Mouse (Mus musculus): ENCODE measurements around the gene Gpr34.
A peak's percentile ranks its signal among the peaks of the same experiment; 100 is the strongest.

The Gpr34 gene

DNA sequence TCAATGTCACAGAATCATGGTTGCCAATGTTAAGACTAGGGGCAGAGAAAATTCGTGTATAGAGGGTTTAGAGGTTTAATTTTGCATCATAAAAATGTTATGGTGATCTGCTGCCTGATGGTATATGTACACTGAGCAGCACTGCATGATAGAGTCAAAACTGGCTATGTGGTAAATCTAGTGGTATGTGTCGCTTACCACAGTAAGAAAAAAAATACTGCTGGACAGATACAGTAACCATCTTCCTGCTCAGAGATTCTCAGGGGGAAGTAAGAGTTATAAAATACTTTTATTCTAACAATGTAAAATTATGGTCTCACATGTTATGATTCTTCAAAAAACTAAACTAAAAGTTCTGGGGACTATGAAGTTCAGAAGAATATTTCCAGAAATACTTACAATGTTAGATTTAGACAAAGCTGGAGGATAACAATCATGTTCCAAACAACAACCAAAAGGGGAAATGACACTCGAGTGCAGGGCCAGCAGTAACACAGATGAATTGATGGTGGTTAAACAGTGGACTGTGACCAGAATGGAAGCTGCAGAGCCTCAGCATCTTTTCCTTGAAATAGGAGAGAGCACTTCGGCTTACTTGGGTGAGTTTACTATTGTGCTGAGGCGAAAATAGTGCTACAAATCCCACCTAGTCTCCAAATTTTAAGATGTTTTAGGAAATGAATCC, at the start of gene Gpr34:
Gpr34 (plus strand) TSS at position 491 of the 685 bp plus-strand sequence.
- DNase-seq (ENCODE audit: low read depth, low spot score) = no peak

DNA sequence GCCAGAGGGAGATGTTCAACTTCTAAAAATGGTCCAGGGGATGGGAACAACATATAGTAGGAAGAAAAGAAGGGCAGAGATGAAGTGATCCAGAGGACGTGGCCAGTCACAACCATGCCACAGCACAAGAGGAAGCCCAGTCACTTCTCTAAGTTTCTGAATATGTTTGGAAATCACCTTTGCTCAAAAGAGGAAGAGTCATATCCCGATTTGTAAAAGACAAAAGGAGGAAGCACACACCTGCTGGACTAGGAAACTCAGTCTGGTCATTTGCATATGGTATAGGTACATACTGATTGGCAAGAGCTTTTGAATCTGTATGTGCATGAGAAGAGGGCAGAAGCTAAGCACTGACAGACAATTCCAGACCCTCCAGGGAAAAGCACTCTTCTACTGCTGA, 32.5 kb upstream of the Gpr34 start:
- DNase-seq (ENCODE audit: low read depth, low spot score) = no peak

DNA sequence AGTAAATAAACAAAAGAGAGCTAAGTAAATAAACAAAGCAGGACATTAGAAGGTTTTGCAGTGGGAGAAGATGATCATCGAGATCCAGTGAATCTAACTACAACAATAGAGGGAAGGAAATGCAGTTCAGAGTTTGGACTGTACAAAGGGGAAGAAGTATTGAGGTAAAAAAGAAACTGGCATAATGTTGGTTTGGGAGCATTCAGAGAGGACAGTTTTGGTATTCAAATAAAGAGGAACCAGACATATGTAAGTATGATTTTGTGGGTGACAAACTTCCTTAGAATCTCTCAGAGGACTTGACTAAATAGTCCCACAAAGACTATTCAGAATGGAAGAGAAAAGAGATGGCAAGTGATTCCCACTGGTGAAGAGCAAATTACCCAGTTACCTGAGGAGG, 31.9 kb upstream of the Gpr34 start:
- DNase-seq (ENCODE audit: low read depth, low spot score) = no peak

- DNase-seq (ENCODE audit: low read depth, low spot score) = no peak
Measured at GRCm38 (mm10) chrX:13606741-13607140, 25.1 kb upstream of the Gpr34 start.

- DNase-seq (ENCODE audit: low read depth, low spot score) = no peak
Measured at GRCm38 (mm10) chrX:13607752-13608151, 24.1 kb upstream of the Gpr34 start.

DNA sequence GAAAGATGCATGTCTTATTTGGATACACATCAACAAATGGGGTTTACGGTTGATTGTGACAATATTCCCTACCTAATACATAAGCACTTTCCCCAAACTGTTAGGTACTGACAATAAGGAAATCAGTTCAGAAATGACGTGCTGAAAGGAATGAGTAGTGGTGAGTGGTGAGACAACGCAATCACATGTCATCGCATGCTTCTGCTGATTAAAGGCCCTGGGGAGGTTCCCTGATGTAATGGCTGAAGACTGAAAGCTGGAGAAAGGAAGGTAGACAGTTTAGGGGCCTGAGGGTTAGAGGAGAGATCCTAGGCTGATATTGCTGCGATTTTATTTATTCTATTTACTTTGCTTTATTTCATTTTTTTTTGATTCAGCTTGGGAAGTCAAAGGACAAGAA, 20.8 kb upstream of the Gpr34 start:
- DNase-seq (ENCODE audit: low read depth, low spot score) = no peak

GRCm38 (mm10) chrX:13612115-13612514, 19.8 kb upstream of the Gpr34 start:
- no peak for DNase-seq (ENCODE audit: low read depth, low spot score)

GRCm38 (mm10) chrX:13616726-13617125, 15.2 kb upstream of the Gpr34 start:
- DNase-seq (ENCODE audit: low read depth, low spot score) = no peak

GRCm38 (mm10) chrX:13617294-13617693, 14.6 kb upstream of the Gpr34 start:
- DNase-seq (ENCODE audit: low read depth, low spot score) = no peak

DNA sequence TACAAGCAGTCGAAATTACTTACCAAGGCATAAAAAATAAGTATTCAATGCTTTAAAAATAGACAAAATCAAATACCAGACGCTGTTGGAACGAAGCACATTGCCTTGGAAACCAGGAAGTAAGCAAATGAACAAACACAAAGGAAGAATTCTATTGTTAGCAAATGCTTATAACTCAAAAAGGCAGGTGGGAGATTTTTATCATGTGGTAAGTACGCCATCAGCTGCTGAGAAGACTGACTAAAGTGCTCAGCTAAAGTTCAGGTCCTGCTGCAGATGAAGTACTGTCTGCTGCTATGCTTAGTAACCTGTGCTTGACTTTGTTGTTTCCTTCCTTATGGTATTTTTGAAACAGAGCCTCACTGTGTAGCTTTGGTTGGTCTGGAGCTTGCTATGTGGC, 13.4 kb upstream of the Gpr34 start:
- peak; percentile 22 for DNase-seq (ENCODE audit: low read depth, low spot score)

DNA sequence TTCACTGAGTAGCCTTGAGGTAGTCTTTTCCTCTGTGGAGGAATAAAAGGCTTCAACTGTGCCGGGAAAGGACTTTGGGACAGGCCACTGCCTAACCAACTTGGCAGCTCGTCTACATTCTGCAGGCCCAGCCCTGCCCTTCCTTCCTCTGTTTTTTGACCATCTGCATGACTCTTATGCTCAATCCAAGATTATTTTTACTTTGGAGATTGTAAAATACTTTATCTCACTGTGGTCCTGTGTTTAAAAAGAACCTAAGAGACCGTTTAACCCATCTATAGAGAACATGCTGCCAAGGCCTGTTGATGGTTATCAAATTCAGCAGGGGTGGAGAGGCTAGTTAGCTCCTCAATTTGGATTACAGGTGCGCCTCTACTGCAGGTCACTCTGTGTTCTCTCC, 10.4 kb upstream of the Gpr34 start:
- DNase-seq (ENCODE audit: low read depth, low spot score) = peak; percentile 13

- no peak for DNase-seq (ENCODE audit: low read depth, low spot score)
Measured at GRCm38 (mm10) chrX:13622654-13623053, 9.2 kb upstream of the Gpr34 start.

DNA sequence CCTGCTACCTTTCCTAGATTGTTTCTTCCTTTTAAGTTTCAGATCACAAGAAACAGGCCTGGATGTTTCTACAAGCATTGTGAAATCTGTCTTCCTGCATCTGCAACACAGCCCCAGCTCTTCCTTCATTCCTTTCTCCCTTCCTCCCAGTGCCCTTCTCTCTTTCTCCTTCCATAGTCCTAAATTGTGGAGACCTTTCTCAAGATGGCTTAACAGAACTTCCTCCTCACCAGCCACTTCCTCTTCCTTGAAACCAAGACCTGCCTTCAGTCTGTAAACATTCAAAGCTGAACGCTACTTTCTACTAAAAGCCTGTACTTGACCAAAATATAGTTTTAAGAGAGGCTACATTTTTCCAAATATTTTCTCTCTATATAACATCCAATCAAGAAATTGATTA, 4.5 kb downstream of the Gpr34 start:
- DNase-seq (ENCODE audit: low read depth, low spot score) = no peak

GRCm38 (mm10) chrX:13638894-13639293, 7.0 kb downstream of the Gpr34 start:
- no peak for DNase-seq (ENCODE audit: low read depth, low spot score)

DNA sequence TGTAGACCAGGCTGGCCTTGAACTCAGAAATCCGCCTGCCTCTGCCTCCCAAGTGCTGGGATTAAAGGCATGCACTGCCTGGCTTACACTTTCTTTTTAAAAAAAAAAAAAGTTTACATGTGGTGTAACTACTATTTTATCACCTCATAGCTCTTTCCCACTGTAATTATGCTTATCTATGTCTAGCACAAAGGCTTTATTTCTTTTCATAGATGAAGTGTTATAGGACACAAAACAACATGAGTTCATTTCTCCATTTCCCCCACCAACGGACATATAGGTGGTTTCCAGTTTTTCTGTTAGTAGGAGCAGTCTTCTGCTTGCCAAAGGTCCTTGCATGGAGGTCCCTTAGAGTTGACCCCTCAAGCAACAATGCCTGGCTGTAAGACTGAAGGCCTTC, 20.0 kb downstream of the Gpr34 start:
- DNase-seq (ENCODE audit: low read depth, low spot score) = no peak

- DNase-seq (ENCODE audit: low read depth, low spot score) = no peak
Measured at GRCm38 (mm10) chrX:13652291-13652690, 20.4 kb downstream of the Gpr34 start.

DNA sequence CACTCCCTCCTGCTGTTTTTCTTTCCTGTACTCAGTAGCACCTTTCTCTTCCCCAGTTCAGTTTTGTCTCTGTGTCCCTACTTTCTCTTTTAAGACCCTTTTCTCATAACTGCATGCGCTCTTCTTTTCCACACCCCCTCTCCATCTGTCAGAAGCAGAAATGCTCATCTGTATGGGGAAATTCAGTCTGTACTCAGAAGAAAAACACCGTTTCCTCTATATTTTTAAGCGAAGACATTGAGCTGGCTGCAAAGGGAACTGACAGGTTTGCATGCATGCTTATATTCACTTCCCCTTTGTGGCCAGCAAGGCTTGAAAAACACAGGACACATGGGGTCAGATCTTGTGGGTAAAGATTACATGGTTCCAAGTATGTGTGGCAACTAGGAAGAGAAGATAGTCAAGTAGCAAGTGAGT, 23.1 kb downstream of the Gpr34 start:
- no peak for DNase-seq (ENCODE audit: low read depth, low spot score)

GRCm38 (mm10) chrX:13655906-13656305, 24.0 kb downstream of the Gpr34 start:
- no peak for DNase-seq (ENCODE audit: low read depth, low spot score)

DNA sequence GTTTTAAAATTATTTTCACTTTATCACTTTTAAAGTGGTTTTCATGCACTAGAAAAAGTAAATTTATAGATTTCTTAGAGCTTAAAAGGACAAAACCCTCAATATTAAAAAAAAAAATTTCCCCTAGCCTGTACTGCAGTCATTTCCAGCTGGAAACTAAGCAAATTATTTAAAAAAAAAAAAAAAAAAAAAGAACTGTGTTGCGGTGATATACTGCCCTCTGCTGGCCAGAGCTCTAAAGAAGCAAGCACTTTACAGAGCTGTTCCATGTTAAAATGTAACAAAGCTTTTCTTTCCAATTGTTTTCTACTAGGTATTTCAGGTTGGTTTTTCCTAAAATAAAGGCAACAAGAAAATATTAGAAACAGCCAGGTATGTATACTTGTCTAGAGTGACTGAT, 24.8 kb downstream of the Gpr34 start:
- DNase-seq (ENCODE audit: low read depth, low spot score) = peak; percentile 41

GRCm38 (mm10) chrX:13658616-13659140, 26.8 kb downstream of the Gpr34 start:
- DNase-seq (ENCODE audit: low read depth, low spot score) = no peak

DNA sequence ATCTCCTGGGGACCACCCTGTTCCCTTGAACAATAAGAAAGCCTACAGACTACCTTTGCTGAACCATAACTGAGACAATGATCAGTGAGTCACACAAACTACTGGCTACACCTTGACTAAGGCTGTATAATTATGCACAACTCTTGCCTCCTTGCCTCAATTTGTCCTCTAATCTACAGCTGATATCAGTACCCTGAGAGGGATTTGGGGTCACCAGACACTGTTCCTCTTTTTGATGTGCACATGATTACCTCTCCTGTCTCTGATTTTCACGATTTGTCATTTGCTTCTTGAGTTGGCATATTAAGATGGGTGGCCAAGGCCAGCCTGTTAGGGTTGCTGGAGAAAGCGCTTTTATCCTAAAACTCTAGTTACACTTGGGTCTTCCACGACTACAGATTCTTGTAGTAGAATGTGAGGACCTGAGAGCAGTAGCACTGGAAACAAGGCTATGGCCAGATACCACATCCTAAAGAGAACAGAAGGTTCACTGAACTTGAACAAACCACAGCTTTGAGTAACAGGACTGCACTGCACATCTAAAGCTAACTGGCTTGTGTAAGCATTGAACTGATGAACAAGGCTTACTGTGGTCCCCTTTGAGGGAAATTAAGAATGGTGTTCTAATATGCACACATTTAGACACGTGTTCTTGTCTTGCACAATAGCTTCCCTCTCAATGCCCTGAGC, 27.5 kb downstream of the Gpr34 start:
- no peak for DNase-seq (ENCODE audit: low read depth, low spot score)

DNA sequence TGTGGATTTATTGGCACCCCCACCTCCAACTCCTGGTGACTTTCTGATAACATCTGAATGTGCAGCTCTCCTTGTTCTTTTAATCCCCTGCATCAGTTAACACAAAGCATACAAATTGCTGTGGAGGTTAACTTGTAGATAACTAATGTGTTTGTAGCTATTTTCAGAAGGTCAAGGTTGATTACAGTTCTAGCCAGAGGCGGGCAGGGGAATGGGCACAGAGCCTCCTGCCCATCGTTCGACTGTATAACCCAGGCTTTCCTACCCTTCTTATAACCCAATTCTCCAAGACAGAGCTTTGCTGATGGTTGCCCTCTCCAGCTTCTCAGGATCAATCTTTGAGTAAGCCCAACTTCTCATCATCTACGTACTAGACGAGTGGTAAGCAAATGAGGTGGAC, 29.2 kb downstream of the Gpr34 start, which contains the start of gene Gpr82:
Gpr82 (plus strand) TSS at position 301 of the 400 bp plus-strand sequence.
- no peak for DNase-seq (ENCODE audit: low read depth, low spot score)

DNA sequence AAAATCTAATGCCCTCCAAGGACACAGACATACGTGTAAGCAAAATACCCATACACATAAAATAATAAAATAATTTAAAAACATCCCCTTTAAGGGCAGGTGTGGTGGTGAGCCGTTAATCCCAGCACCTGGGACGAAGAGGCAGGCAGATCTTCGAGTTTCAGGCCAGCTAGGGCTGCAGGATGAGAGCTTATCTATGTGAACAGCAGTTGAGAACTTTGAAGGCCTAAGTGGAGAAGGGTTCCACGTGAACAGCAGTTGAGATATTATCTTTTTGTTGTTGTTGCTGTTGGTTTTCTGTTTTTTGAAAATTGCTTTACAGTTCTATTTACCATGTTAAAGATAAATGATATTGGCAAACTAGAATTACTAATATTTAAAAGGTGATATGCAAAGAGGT, 37.0 kb downstream of the Gpr34 start:
- no peak for DNase-seq (ENCODE audit: low read depth, low spot score)
